In the genomic region with DNA sequence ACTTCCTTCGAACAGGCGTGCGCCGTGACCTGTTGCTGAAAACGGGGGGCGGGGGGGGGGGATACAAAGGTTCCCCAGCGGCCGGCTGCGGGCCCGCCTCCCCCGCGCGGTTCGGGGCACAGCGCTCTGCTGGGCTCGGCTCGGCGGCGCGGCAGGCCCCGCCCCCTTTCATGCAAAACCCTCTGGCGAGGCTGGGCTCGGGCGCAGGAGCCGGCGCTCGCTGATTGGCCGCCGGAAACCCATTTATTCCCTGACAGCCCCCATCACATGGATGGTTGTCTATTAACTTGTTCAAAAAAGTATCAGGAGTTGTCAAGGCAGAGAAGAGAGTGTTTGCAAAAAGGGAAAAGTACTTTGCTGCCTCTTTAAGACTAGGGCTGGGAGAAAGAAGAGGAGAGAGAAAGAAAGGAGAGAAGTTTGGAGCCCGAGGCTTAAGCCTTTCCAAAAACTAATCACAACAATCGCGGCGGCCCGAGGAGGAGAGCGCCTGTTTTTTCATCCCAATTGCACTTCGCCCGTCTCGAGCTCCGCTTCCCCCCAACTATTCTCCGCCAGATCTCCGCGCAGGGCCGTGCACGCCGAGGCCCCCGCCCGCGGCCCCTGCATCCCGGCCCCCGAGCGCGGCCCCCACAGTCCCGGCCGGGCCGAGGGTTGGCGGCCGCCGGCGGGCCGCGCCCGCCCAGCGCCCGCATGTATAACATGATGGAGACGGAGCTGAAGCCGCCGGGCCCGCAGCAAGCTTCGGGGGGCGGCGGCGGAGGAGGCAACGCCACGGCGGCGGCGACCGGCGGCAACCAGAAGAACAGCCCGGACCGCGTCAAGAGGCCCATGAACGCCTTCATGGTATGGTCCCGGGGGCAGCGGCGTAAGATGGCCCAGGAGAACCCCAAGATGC, we compare ENCODE assay signal across 7 mouse cellular contexts. TPM values are rescaled to one million over a fixed set of nuclear protein-coding genes. Genes with fewer than 3 reads are reported as not detected.
DNase-seq lines count a peak whose midpoint lies in the region; ATAC-seq and TF ChIP-seq lines count a peak whose summit lies in the region.

A gene (plus strand): TSS at position 680 of the 895 bp plus-strand sequence.

- no peak within 1 kb of the TSS for H3K27ac ChIP-seq in brown adipose tissue, adult 24 weeks (replicated peaks; ENCODE audit: low read depth, low read length)
- H3K27ac ChIP-seq in forebrain, postnatal 0 days (ENCODE audit: low read depth, low read length), result peak within 1 kb of the TSS; percentile 90
- H3K27ac ChIP-seq in testis, adult 2 months (ENCODE audit: control insufficient read depth, insufficient read depth, low read depth, low read length), result no peak within 1 kb of the TSS

- DNase-seq in R1 (ENCODE audit: low read depth, low spot score), result peak; percentile 95
- DNase-seq in forebrain, postnatal 0 days, result peak; percentile 92
- peak; percentile 52 for DNase-seq in kidney, adult 11 months
- peak; percentile 77 to 84 for DNase-seq in left cerebral cortex, postnatal 25 days (ENCODE audit: low spot score in 2 of 2)
- peak; percentile 88 for DNase-seq in mesoderm, embryonic 11.5 days (ENCODE audit: low read depth, low spot score)

- H3K36me3 ChIP-seq in forebrain, postnatal 0 days (ENCODE audit: insufficient read depth), result no peaks in the 10 kb centered on the region
- H3K36me3 ChIP-seq in testis, adult 2 months (ENCODE audit: control insufficient read depth, insufficient read depth, low read length), result no peaks in the 10 kb centered on the region

- no peaks in the 10 kb centered on the region for H3K27me3 ChIP-seq in forebrain, postnatal 0 days (ENCODE audit: insufficient read depth, low read length)
- peaks cover 11% of the 10 kb centered on the region for H3K27me3 ChIP-seq in testis, adult 2 months (ENCODE audit: control insufficient read depth, insufficient read depth, low read length)

- peaks cover 2% of the 10 kb centered on the region for H3K4me1 ChIP-seq in brown adipose tissue, adult 24 weeks (ENCODE audit: control insufficient read depth, insufficient read depth, insufficient read length, low read length)
- H3K4me1 ChIP-seq in forebrain, postnatal 0 days (ENCODE audit: insufficient read depth), result no peaks in the 10 kb centered on the region
- peaks cover 21% of the 10 kb centered on the region for H3K4me1 ChIP-seq in testis, adult 2 months (ENCODE audit: control insufficient read depth, insufficient read depth, low read length)

- TF ChIP-seq POLR2A in testis, adult 2 months (IDR thresholded peaks at IDR 0.05; ENCODE audit: control insufficient read depth, low read depth, low read length), result no peak

- peak within 1 kb of the TSS; percentile 61 for H3K9ac ChIP-seq in forebrain, postnatal 0 days

- peak; percentile 91 for ATAC-seq in forebrain, postnatal 0 days

- peak within 1 kb of the TSS; percentile 69 for H3K4me2 ChIP-seq in forebrain, postnatal 0 days (ENCODE audit: low read depth)

- TF ChIP-seq CTCF in forebrain, postnatal 0 days (IDR thresholded peaks at IDR 0.05; ENCODE audit: low read depth), result no peak
- TF ChIP-seq CTCF in testis, adult 2 months (IDR thresholded peaks at IDR 0.05; ENCODE audit: control insufficient read depth, insufficient read depth, insufficient replicate concordance, low read depth, low read length), result no peak

- H3K4me3 ChIP-seq in brown adipose tissue, adult 24 weeks (ENCODE audit: insufficient read depth, low read depth, low read length), result peak within 1 kb of the TSS; percentile 17; the same call in 1 of the 2 replicates
- peak within 1 kb of the TSS; percentile 50 for H3K4me3 ChIP-seq in forebrain, postnatal 0 days (ENCODE audit: low read depth, low read length)
- H3K4me3 ChIP-seq in testis, adult 2 months (ENCODE audit: control insufficient read depth, low read depth, low read length), result peak within 1 kb of the TSS; percentile 19

- intact Hi-C loops in left cerebral cortex, postnatal 25 days (cut with DNase I), result loop anchor here (5.0 to 10.0 kb wide), 4 partner anchors 545 to 925 kb away; no protein-coding TSS in a partner anchor

- whole genome bisulfite sequencing in forebrain, postnatal 0 days, result 2% methylated on average over 84 of the region's 86 CpGs

- H3K9me3 ChIP-seq in forebrain, postnatal 0 days (ENCODE audit: low read length), result no peaks in the 10 kb centered on the region

RNA-seq across cellular contexts. Expression of the gene that starts here (rescaled TPM):
- polyA plus RNA-seq in brown adipose tissue, adult 24 weeks (2012; ENCODE audit: insufficient read depth, insufficient read length, missing spikeins), result not detected in 2 replicates
- total RNA-seq in forebrain, postnatal 0 days (2014; rRNA removed), result 80.9 and 120 TPM in 2 replicates
- 23.1 and 31.0 TPM in 2 replicates for polyA plus RNA-seq in forebrain, postnatal 0 days (2015; fragmentation: Nextera tagmentation; extraction: Ambion mirVana)
- total RNA-seq in left cerebral cortex, postnatal 25 days (2021), result 10 to 100 TPM; 40.5 to 43.8 TPM
- 0.05 TPM in 1 of 2 replicates, not detected in the other for polyA plus RNA-seq in testis, adult 2 months (2012; rRNA removed)

Comparison
In these comparisons a context has a peak if more than half of its experiments do, and no peak if none do; other contexts are left out.
1. RNA of the gene that starts here (polyA plus RNA-seq): 23.1 to 31.0 TPM in forebrain, postnatal 0 days; 0.05 TPM in testis, adult 2 months and not detected in brown adipose tissue, adult 24 weeks; every median in the first group is over 10 times any median in the second.
2. Peak in every context shown above with its lines, with median percentiles within 50 percentile points of each other: DNase-seq and H3K4me3 ChIP-seq.